Mouse (Mus musculus) right cerebral cortex, postnatal 25 days (tissue): ENCODE results near the gene Ctnnbl1.
A peak's percentile ranks its signal among the peaks of the same experiment; 100 is the strongest.

Experiments
- DNase-seq: peaks from one replicate; pipeline ENCODE4 v3.0.0; 2022

Gene Ctnnbl1

GRCm38 (mm10) chr2:157824249-157824648 lies 87.0 kb downstream of the Ctnnbl1 start:
- no peak for DNase-seq

DNA sequence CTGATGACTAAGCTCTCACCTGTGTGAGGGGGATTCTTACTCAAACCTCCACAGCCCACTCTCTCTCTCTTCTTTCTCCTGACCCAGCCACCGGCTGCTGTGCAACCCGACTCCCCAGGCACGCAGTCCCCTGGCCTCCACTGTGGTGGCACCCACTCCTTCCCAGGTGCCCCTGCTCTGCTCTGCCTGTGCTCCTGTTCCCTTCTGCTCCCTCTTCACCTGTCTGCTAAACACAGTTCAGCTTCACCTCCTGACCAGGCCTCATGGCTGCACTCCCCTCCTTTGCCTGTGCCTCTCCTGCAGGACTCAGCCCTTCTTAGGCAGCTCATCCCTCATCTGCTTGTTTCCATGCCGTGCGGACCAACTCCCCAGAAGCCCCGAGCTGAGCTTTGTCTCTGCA lies 92.9 kb downstream of the Ctnnbl1 start:
- DNase-seq, result no peak

DNA sequence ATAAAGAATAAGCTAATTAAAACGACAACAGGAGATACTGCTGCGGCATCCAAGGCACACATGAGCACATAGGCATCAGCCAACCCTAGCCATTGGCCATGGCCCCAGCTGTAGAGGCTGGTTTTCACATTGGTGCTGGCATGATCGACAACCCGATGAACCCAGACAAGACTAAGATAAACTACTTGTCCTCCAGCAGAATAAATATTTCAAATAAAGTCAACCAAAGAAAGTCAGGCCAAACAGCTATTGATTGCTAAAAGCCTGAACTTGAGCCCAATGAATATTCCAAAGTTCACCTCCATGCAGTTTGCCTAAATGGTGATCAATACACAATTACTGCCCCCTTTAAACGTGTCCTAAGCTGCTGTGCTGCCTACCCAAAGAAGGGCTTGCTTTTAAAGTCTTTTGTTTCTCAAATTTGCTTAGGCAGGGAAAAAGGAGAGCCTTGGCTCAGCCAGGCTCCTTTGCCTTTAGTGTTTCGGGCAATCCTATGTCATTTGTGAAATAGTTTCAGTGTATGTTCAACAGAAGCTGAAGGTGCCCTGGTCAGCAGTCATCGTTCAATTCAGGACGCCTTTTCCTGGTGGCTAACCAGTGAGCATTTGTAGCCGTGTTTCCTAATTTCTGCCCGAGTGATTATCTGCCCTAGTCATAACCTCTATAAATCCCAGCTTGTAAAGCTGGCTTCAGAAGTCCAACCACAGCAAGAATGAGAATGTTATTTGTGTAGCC lies 93.6 kb downstream of the Ctnnbl1 start:
- no peak for DNase-seq

DNA sequence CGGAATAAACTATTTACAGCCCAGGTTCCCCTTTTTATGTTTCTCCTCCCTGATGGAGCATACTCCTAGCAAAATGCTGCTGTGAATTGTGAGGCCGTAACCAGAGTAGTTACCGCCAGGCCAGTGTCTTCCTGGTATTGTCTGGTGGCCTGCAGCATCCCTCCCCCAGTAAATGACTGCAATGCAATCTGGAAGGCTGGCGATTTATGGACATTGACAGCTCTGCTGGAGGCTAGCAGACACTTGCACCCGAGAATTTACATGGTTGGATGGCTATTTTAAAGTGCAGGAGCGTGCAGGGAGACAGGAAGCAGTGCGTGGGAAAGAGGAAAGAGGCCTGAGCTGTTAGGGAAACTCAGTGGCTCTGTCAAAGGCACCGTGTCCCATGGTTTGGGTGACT lies 99.8 kb downstream of the Ctnnbl1 start:
- no peak for DNase-seq

GRCm38 (mm10) chr2:157838206-157838923 lies 101.2 kb downstream of the Ctnnbl1 start:
- no peak for DNase-seq

GRCm38 (mm10) chr2:157840641-157841078 lies 103.5 kb downstream of the Ctnnbl1 start:
- DNase-seq, result no peak

GRCm38 (mm10) chr2:157841121-157841520 lies 103.9 kb downstream of the Ctnnbl1 start:
- DNase-seq, result no peak

GRCm38 (mm10) chr2:157844746-157845145 lies 107.5 kb downstream of the Ctnnbl1 start:
- DNase-seq, result no peak

GRCm38 (mm10) chr2:157845831-157846230 lies 108.6 kb downstream of the Ctnnbl1 start:
- DNase-seq, result no peak

DNA sequence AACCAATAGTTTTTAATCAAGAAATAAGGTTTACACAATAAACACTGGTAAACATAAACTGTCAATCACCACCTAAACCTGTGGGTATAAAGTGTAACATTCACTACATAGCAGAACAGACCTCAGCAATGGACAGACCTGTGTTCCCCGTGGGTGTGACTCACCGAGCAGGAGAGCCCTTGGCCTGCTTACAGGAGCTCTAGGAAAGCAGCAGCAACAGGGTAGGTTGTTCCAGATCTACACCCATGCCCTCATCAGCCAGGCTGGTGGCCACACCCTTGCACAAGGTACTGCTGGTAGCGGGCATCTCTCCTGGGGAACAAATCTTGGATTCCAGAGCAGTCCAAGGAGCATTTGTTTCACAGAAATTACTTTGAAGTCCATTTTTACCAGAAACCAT lies 115.9 kb downstream of the Ctnnbl1 start:
- no peak for DNase-seq

GRCm38 (mm10) chr2:157855814-157856213 lies 118.6 kb downstream of the Ctnnbl1 start:
- DNase-seq, result no peak

GRCm38 (mm10) chr2:157857496-157857895 lies 120.3 kb downstream of the Ctnnbl1 start:
- DNase-seq, result no peak

- DNase-seq, result no peak
These were observed 121.1 kb downstream of the Ctnnbl1 start for GRCm38 (mm10) chr2:157858317-157858716.

DNA sequence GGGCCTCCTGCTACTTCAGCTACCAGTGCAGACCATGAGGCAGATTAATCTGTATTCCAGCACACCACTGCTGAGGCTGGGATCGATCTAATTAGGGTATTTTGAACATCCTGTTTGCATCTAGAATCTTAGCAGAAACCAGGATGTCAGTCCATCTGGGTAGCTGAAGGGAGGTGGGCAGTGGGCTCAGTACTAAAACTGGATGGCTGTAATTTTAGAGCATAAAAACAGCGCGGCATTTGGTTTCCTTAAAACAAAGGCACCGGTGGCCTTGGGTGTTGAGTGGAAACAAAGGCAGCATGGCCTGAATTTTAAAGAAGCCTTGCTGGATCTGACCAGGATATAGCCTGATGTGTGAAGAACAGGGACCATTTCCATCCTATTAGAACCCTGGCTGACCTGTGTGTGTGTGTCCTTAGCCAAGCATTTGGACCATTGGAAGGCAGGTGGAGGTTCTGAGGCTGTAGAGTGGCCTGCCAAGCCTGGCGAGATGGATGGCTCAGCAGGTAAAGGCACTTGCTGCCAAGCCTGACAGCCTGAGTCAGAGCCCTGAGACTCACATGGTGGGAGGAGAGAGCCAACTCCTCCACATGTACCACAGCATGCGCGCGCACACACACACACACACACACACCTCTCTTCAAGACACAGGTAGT lies 122.0 kb downstream of the Ctnnbl1 start:
- no peak for DNase-seq

- no peak for DNase-seq
These were observed 124.2 kb downstream of the Ctnnbl1 start for GRCm38 (mm10) chr2:157861273-157861944.

- DNase-seq, result no peak
These were observed 125.1 kb downstream of the Ctnnbl1 start for GRCm38 (mm10) chr2:157862306-157862705.

- DNase-seq, result no peak
These were observed 129.9 kb downstream of the Ctnnbl1 start for GRCm38 (mm10) chr2:157867126-157867525.

DNA sequence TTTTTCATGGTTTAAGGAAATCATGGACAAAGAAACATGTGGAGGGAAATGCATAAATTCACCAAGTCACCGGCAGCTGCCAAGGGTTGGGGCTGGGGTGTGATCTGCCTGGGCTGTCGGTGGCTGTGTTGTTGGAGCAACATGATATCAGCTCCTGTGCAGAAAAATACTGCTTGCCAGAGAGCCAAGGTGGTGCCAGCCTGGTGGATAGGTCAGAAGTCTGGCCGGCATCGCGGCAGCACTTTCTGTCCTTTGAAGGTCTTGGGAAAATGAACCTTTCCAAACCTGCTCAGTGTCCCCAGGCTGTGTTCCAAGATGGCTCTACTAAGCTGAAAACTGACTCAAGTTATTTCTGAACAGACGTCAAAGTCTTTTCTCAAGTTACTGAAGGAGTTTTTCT lies 133.0 kb downstream of the Ctnnbl1 start:
- no peak for DNase-seq

- peak; percentile 25 for DNase-seq
These were observed 136.0 kb downstream of the Ctnnbl1 start for GRCm38 (mm10) chr2:157873223-157873622.

DNA sequence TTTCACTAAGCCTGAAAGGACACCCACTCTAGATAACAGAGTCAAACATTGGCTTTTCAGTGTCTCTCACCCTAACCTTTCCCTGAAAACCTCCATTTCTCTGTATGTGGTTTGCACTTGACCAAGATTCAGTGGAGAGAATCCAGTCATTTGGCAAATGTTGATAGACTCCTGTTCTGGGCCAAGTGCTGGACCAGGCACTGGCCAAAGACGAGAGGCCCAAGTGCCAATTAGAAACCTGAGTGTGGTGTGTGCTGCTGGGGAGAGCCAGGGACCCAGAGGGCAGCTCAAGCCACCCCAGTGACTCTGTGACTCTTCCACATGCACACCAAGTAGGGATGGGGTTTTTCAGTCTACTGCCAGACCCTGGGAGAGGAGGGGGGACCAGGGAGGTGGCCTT lies 136.5 kb downstream of the Ctnnbl1 start:
- DNase-seq, result no peak

GRCm38 (mm10) chr2:157875111-157875510 lies 137.9 kb downstream of the Ctnnbl1 start:
- DNase-seq, result peak; percentile 20

DNA sequence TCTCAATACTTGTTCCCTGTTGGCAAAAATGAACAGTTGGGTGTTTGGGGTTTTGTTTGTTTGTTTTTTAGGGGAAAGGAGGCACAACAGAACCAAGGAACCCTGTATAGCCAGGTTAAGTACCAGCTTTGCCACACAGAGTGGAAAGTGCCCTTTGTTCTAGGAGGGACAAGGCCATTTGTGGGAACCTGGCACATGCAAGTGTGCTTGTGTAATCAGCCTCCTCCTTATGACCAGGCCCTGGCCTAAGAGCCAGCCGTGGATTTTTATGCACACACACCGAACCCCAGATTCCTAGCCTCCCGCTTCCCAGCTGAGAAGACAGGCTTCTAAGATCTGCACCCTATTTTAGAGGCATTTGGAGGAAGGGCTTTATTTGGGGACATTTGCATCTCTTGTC lies 140.2 kb downstream of the Ctnnbl1 start:
- no peak for DNase-seq

GRCm38 (mm10) chr2:157877967-157878366 lies 140.8 kb downstream of the Ctnnbl1 start:
- peak; percentile 38 for DNase-seq
